Mouse (Mus musculus) myocyte (in vitro differentiated cells): ENCODE measurements around the gene Tspan9.
A peak's percentile ranks its signal among the peaks of the same experiment; 100 is the strongest.

ENCODE experiments used
- MAX ChIP-seq: IDR thresholded peaks from one replicate; pipeline ENCODE4 v1.6.1; 2011; ENCODE audit warnings: low read depth, mild to moderate bottlenecking, control low read depth
- MYOD1 ChIP-seq, 3 experiments: IDR thresholded peaks; one replicate each; pipeline ENCODE4 v1.6.1; 2011; ENCODE audit warnings: control low read depth in 2 of 3, low read depth in 2 of 3, mild to moderate bottlenecking in 2 of 3, moderate library complexity in 1 of 3; ENCODE audit not compliant: insufficient read length in 2 of 3, control insufficient read depth in 1 of 3
- MYOG ChIP-seq, 3 experiments: IDR thresholded peaks; one replicate each; pipeline ENCODE4 v1.6.1; 2011; ENCODE audit warnings: control low read depth in 2 of 3, low read depth in 2 of 3, mild to moderate bottlenecking in 2 of 3; ENCODE audit not compliant: insufficient read length in 2 of 3, control insufficient read depth in 1 of 3, insufficient read depth in 1 of 3
- POLR2A ChIP-seq: IDR thresholded peaks from one replicate; pipeline ENCODE4 v1.6.1; 2011; ENCODE audit warnings: low read depth, mild to moderate bottlenecking, control low read depth, moderate library complexity; ENCODE audit not compliant: insufficient read length
- POLR2AphosphoS2 ChIP-seq: IDR thresholded peaks from one replicate; pipeline ENCODE4 v1.6.1; 2011; ENCODE audit warnings: low read depth, control low read depth; ENCODE audit not compliant: insufficient read length
- REST ChIP-seq: IDR thresholded peaks from one replicate; pipeline ENCODE4 v1.6.1; 2011; ENCODE audit warnings: mild to moderate bottlenecking, control low read depth, moderate library complexity; ENCODE audit not compliant: insufficient read depth, insufficient read length
- SRF ChIP-seq: IDR thresholded peaks from one replicate; pipeline ENCODE4 v1.6.1; 2011; ENCODE audit warnings: low read depth; ENCODE audit not compliant: control insufficient read depth, insufficient read length
- TCF12 ChIP-seq: IDR thresholded peaks from one replicate; pipeline ENCODE4 v1.6.1; 2011; ENCODE audit warnings: mild to moderate bottlenecking, control low read depth; ENCODE audit not compliant: poor library complexity, insufficient read depth, severe bottlenecking
- USF1 ChIP-seq: IDR thresholded peaks from one replicate; pipeline ENCODE4 v1.6.1; 2011; ENCODE audit warnings: low read depth, mild to moderate bottlenecking, control low read depth, moderate library complexity

DNA sequence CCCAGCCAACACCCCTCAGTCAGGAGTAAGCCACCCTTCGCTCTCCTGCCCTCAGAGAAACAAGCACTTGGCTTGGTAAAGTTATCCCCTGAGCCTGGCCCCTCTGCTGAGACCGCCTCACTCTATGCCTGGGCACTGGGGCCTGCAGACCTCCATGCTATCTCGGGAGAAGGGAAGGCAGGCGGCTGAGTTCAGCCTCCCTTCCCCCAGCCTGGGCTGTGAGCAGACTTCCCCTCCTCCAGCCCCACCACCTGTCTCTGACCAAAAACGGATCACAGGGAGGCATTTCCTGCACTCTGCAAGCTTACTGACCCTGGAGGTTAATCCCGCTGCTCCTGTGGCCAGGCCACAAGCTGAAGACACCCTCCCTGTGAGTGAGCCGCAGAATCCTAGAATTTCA lies 77.4 kb downstream of the Tspan9 start:
- TF ChIP-seq POLR2A (no peak), MYOG (IDR thresholded peaks at IDR 0.05; ENCODE audit: control insufficient read depth in 1 of 3, insufficient read depth in 1 of 3, insufficient read length in 2 of 3, low read depth in 2 of 3) (peak; percentile 79 to 98 (median 84)), USF1 (no peak), POLR2AphosphoS2 (no peak), SRF (no peak), REST (no peak), MYOD1 (IDR thresholded peaks at IDR 0.05; ENCODE audit: control insufficient read depth in 1 of 3, insufficient read length in 2 of 3, low read depth in 2 of 3) (peak; percentile 70 to 97 (median 95)), TCF12 (peak; percentile 93), MAX (no peak)
